Mouse (Mus musculus): ENCODE data around the gene Tnfrsf12a.
A peak's percentile ranks its signal among the peaks of the same experiment; 100 is the strongest.

The Tnfrsf12a gene

GRCm38 (mm10) chr17:23677236-23677679 lies at the start of gene Tnfrsf12a:
Tnfrsf12a (minus strand) TSS chr17:23677468.
- DNase-seq (ENCODE audit: inconsistent ontology term) = peak; percentile 96

- peak; percentile 96 for DNase-seq (ENCODE audit: inconsistent ontology term)
Observed at GRCm38 (mm10) chr17:23726758-23727142, 49.5 kb upstream of the Tnfrsf12a start.

- DNase-seq (ENCODE audit: inconsistent ontology term) = peak; percentile 95
Observed at GRCm38 (mm10) chr17:23725999-23726757, 48.9 kb upstream of the Tnfrsf12a start, which contains the start of gene Pkmyt1. Pkmyt1 (plus strand) TSS chr17:23726336.

GRCm38 (mm10) chr17:23725477-23725876 lies 48.2 kb upstream of the Tnfrsf12a start:
- no peak for DNase-seq (ENCODE audit: inconsistent ontology term)

- no peak for DNase-seq (ENCODE audit: inconsistent ontology term)
Observed at GRCm38 (mm10) chr17:23722376-23723125, 45.3 kb upstream of the Tnfrsf12a start, which contains the start of gene 1520401A03Rik. 1520401A03Rik (minus strand) TSS chr17:23722783.

GRCm38 (mm10) chr17:23721886-23722285 lies 44.6 kb upstream of the Tnfrsf12a start:
- no peak for DNase-seq (ENCODE audit: inconsistent ontology term)

GRCm38 (mm10) chr17:23719455-23719854 lies 42.2 kb upstream of the Tnfrsf12a start:
- no peak for DNase-seq (ENCODE audit: inconsistent ontology term)

GRCm38 (mm10) chr17:23717003-23717402 lies 39.7 kb upstream of the Tnfrsf12a start:
- DNase-seq (ENCODE audit: inconsistent ontology term) = no peak

GRCm38 (mm10) chr17:23706212-23706611 lies 28.9 kb upstream of the Tnfrsf12a start:
- peak; percentile 62 for DNase-seq (ENCODE audit: inconsistent ontology term)

- no peak for DNase-seq (ENCODE audit: inconsistent ontology term)
Observed at GRCm38 (mm10) chr17:23705525-23706104, 28.3 kb upstream of the Tnfrsf12a start.

GRCm38 (mm10) chr17:23704741-23705140 lies 27.5 kb upstream of the Tnfrsf12a start:
- DNase-seq (ENCODE audit: inconsistent ontology term) = no peak

GRCm38 (mm10) chr17:23703301-23703700 lies 26.0 kb upstream of the Tnfrsf12a start:
- no peak for DNase-seq (ENCODE audit: inconsistent ontology term)

- DNase-seq (ENCODE audit: inconsistent ontology term) = peak; percentile 94
Observed at GRCm38 (mm10) chr17:23700079-23700478, 22.8 kb upstream of the Tnfrsf12a start.

- DNase-seq (ENCODE audit: inconsistent ontology term) = peak; percentile 65
Observed at GRCm38 (mm10) chr17:23699131-23700077, 22.1 kb upstream of the Tnfrsf12a start.

GRCm38 (mm10) chr17:23695801-23696200 lies 18.5 kb upstream of the Tnfrsf12a start:
- DNase-seq (ENCODE audit: inconsistent ontology term) = no peak

- no peak for DNase-seq (ENCODE audit: inconsistent ontology term)
Observed at GRCm38 (mm10) chr17:23694491-23694890, 17.2 kb upstream of the Tnfrsf12a start.

GRCm38 (mm10) chr17:23683856-23684672 lies 6.8 kb upstream of the Tnfrsf12a start, which contains the start of gene Cldn9:
Cldn9 (minus strand) TSS chr17:23684026.
- DNase-seq (ENCODE audit: inconsistent ontology term) = no peak

GRCm38 (mm10) chr17:23683226-23683625 lies 6.0 kb upstream of the Tnfrsf12a start:
- DNase-seq (ENCODE audit: inconsistent ontology term) = no peak

- no peak for DNase-seq (ENCODE audit: inconsistent ontology term)
Observed at GRCm38 (mm10) chr17:23682530-23682929, 5.3 kb upstream of the Tnfrsf12a start.

- DNase-seq (ENCODE audit: inconsistent ontology term) = no peak
Observed at GRCm38 (mm10) chr17:23682092-23682491, 4.8 kb upstream of the Tnfrsf12a start.

Measured in Muller cell, postnatal 12 days (primary cell).